Mouse (Mus musculus): ENCODE data around the gene Zfp40.
A peak's percentile ranks its signal among the peaks of the same experiment; 100 is the strongest.
"Not testable (repeated sequence)": the region's sequence is repeated elsewhere in the genome, so short reads cannot be mapped to it uniquely, and the experiment has no call there.

Gene Zfp40

GRCm38 (mm10) chr17:23192453-23193379 lies at the start of gene Zfp40:
Zfp40 (minus strand) TSS chr17:23193252.
- DNase-seq: peak; percentile 91 to 92

- DNase-seq: no peak
Observed at GRCm38 (mm10) chr17:23218320-23218719, 25.3 kb upstream of the Zfp40 start.

- DNase-seq: not testable (repeated sequence)
Observed at GRCm38 (mm10) chr17:23199856-23200255, 6.8 kb upstream of the Zfp40 start.

- peak; percentile 48 to 54 for DNase-seq
Observed at GRCm38 (mm10) chr17:23193441-23193840, 389 bp upstream of the Zfp40 start.

- DNase-seq: no peak
Observed at GRCm38 (mm10) chr17:23187680-23188079, 5.4 kb downstream of the Zfp40 start.
